Mouse (Mus musculus): ENCODE data around the gene AI467606.
A peak's percentile ranks its signal among the peaks of the same experiment; 100 is the strongest.
"Not testable (repeated sequence)": the region's sequence is repeated elsewhere in the genome, so short reads cannot be mapped to it uniquely, and the experiment has no call there.

Gene AI467606

DNA sequence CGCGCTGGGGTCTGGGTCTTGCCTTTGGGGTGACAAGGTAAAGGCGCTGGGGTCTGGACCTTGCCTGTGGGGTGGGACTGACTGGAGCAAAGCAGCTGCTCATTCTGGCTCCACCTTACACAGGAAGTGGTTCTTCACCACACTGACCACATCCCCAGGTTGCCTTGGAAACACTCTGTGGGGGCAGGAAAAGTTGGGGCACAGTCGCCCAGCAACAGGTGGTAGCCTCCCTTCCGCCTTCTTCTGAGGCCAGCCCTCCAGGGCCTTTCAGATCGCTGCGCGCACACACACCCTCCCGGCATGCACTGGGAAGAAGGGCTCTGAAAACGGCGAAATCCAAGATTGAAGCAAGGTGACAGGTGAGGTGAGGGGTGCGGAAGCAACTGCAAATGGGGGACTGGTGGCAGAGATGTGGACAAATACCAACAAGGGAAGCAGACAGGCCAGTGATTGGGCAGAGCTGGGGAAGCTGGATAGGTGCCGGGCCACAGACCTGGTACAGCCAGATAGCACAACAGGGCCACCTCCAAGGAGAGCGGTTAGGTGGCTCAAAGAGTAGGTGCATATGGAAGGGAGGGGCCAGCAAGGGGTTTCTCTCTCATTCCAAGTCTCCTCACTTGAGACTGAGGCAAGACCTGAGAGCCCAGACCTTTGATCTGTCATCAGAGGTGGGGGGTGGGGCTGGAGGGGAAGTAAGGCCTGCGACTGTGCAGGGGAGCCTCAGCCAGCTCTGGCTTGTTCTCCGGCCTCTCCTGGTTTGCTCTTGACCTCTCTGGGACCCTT is at the start of gene AI467606:
Gene AI467606 (plus strand): TSS at position 246 of the 783 bp plus-strand sequence.
- ATAC-seq (ENCODE audit: low TSS enrichment): no peak

GRCm38 (mm10) chr7:127041851-127042672 is 49.1 kb upstream of the AI467606 start, which contains the start of gene Kif22:
Gene Kif22 (minus strand): TSS chr7:127042471.
- ATAC-seq (ENCODE audit: low TSS enrichment): peak; percentile 94

DNA sequence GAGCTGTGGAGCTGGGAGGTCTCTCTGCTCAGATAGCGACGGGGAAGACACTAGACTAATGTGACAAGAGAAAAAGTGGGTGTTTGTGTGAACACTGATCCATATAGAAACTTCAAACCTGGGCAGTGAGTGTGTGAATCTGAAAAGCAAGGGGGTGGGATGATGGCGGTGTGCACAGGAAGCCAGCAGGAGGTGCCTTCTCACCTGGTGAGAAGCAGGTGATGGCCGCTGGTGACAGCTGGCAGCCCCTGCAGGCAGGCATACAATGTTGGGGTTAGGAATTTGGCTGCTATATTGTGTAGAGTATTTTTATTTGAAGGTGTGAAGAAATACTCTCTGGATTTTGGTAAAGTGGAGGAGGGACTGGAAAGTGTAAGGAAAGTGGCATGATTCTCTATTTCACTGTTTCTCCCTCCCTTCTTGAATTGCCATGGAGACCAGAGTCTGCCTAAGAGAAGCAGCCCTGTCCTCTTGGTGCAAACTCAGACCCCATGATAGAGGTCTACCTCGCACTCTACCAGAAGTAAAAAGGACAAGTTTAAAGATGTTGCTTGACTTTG is 36.1 kb upstream of the AI467606 start:
- peak; percentile 76 for ATAC-seq (ENCODE audit: low TSS enrichment)

GRCm38 (mm10) chr7:127065538-127065937 is 25.6 kb upstream of the AI467606 start:
- no peak for ATAC-seq (ENCODE audit: low TSS enrichment)

GRCm38 (mm10) chr7:127066317-127066716 is 24.8 kb upstream of the AI467606 start:
- ATAC-seq (ENCODE audit: low TSS enrichment): no peak

DNA sequence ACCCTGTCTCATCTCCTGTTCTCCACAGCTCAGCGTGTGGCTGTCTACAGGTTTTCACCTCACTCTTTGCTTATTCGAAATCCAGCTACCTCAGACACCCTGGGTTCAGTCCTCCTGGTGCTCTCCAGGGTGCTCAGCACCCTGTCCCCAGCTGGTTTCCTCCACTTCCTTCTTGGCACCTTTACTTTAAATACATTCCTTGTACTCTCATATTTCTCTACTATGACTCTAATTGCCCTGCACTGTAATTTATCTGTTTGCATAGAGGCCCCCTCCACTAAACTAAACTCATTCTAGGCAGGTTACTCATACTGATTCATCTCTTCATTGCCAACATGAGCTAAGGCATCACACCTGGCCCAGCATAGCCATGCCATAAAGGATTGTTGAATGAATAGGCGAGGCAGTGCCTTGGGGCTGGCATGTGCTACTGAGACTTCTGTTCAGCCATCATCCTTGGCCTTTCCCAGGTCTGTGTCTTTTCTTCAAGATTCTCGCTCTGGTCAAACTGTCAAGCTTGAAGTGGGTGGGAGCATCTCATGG is 20.2 kb upstream of the AI467606 start:
- ATAC-seq (ENCODE audit: low TSS enrichment): no peak

DNA sequence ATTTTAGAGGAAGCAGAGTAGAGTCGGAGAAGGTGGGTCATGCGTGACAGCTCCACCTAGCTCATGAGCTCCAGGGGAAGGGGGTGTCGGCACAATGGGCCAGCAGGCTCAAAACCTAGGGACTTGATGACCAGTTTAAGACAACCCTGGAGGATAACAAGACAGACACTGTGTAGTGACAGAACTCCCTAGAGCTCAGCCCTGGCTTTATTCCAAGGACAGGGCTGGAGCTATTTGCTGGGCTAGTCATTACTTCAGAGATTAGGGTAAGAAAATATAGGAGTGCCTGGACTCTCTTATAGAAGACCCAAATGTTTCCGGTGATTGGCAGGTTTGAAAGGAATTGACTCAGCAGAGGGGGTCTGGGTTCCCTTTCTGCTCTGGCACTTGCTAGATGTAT is 17.9 kb upstream of the AI467606 start:
- ATAC-seq (ENCODE audit: low TSS enrichment): no peak

DNA sequence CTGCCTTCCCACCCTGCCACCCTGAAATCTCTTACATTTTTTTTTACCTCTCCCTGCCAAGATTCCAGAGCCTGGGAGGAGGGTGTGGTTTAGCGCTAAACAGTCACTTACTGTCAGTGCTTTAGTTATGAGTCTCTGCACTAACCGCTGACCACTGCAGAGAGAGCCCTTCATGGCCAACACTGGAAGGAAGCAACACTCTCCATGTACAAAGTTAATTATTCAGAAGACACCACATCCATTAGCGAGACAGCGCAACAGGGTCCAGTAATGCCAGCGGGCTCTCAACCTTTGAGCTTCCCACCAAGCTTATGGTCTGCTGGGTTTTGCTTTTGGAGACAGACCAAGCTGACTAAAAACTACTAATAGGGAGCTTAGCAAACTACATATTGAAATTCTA is 15.0 kb upstream of the AI467606 start:
- ATAC-seq (ENCODE audit: low TSS enrichment): no peak

DNA sequence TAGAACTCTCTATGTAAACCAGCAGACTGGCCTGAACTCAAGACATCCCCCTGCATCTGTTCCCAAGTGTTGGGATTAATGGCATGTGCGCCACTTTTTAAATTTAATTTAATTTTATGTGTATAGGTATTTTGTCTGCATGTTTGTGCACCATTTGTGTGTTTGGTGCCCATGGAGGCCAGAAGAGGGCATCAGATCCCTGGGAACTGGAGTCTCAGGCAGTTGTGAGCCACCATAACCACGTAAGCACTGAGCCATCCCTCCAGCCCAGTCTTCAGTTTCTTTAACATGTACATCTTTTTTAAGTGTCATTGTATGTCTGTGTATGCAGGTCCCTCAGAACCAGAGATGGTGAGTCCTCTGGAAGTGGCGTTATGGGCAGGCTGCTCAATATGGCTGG is 13.5 kb upstream of the AI467606 start:
- ATAC-seq (ENCODE audit: low TSS enrichment): no peak

GRCm38 (mm10) chr7:127080045-127080444 is 11.1 kb upstream of the AI467606 start:
- ATAC-seq (ENCODE audit: low TSS enrichment): no peak

DNA sequence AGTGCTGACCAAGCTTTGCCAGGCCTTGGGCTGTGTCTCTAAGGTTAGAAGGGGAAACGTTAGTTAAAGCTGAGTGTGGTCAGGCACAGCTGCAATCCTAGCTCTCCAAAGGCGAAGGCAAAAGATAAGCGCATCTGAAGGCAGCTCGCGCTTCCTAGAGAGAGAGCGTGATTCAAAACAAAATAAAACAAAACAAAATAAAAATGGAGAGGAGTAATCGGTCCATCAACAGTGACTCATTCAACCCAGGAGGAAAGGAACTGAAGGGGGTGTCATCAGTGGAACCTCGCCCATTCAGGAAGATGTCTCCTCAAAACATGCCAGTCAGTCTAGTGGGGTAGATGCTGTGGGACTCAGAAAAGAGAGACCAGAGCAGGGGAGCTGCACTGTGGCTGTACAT is 8.9 kb upstream of the AI467606 start:
- no peak for ATAC-seq (ENCODE audit: low TSS enrichment)

- ATAC-seq (ENCODE audit: low TSS enrichment): no peak
These were observed 8.2 kb upstream of the AI467606 start for GRCm38 (mm10) chr7:127082995-127083394.

- no peak for ATAC-seq (ENCODE audit: low TSS enrichment)
These were observed 7.5 kb upstream of the AI467606 start for GRCm38 (mm10) chr7:127083689-127084088.

DNA sequence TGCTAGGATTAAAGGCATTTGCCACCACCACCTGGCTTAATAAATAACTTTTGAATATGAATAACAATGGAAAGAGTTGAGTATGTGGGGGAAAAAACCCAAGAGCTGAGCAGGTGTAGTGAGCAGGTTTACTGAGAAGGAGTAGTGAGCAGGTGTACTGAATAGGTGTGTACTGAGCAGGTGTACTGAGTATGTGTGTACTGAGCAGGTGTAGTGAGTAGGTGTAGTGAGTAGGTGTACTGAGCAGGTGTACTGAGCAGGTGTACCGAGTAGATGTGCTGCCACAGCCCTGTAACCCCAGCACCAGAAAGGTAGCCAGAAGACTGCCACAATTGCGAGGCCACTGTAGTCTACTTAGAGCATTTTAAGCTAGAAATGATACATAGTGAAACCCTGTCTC is 6.4 kb upstream of the AI467606 start:
- ATAC-seq (ENCODE audit: low TSS enrichment): no peak

- ATAC-seq (ENCODE audit: low TSS enrichment): not testable (repeated sequence)
These were observed 5.4 kb upstream of the AI467606 start for GRCm38 (mm10) chr7:127085751-127086150.

DNA sequence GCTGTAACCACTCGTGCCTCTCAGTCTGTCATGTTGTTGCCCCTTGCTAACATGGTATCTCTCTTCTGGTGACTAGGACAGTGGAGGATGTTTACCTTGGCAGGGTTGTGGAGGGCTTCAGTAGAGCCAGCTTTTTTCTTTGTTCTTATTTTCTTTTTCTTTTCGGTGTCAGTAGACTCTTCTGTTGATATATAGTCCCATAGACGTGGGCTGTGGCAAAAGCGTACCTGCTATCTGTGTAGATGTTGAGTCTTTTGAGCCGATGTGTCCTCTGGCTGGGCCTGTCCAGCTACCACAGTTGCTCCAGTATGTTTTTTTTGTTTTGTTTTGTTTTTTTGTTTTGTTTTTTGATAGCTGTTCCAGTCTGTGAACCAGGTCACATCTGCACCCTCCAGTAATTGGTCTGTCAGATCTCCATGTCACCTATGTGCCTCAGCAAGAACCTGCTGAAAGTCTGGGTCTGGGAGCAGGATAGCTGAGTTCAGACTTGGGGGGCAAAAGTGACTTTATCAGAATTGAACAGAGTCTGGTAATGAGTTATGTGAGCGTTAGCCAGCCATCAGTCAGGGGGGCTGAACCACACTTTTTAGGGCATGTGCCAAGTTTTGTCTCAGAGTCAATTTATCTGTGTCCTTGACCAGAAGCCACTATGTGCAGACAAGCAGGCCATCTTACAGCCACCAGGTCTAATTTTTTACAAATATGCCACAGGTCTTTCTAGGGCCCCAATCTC is 3.7 kb upstream of the AI467606 start, which contains the start of gene Zg16:
Gene Zg16 (minus strand): TSS at position 51 of the 733 bp plus-strand sequence.
- not testable (repeated sequence) for ATAC-seq (ENCODE audit: low TSS enrichment)

- ATAC-seq (ENCODE audit: low TSS enrichment): no peak
These were observed 3.1 kb upstream of the AI467606 start for GRCm38 (mm10) chr7:127088083-127088482.

GRCm38 (mm10) chr7:127088901-127089845 is 2.0 kb upstream of the AI467606 start:
- no peak for ATAC-seq (ENCODE audit: low TSS enrichment)

DNA sequence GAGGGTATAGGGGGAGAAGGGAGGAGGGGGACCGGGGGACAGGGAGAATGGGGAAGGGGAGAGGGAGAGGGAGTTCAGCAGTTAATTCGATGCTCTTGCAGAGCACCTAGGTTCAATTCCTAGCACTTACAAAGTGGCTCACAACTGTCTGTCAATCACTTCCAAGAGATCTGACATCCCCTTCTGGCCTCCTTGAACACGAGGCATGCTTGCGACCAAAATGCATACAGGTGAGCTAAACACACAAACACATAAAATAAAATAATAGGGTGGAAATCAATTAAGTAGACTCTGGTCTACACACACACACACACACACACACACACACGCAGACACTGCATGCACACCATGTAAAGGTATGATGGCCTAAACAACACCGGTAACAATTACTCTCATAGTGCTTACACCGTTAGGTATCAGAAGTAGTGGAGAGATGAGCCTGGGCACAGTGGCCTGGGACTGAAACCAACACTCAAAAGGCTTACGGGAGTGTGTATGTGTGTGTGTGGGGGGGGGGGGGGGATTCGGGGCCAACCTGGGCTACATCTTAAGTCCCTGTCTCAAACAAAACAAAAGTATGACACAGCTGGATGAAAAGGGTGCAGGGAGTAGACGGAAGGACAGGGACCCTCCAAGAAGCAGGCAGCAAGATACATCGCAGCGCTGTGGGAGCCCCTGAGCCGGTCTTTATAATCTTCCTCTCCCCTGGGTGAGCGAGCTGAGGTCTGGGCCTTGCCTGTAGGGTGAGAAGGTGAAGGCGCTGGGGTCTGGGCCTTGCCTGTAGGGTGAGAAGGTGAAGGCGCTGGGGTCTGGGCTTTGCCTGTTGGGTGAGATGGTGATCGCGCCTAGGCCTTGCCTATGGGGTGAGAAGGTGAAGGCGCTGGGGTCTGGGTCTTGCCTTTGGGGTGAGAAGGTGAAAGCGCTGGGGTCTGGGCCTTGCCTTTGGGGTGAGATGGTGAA is 725 bp upstream of the AI467606 start:
- no peak for ATAC-seq (ENCODE audit: low TSS enrichment)
